Mouse (Mus musculus) ES-Bruce4 (cell line): Measurements from ENCODE around the gene Hoxa4. TPM values are rescaled to one million over a fixed set of nuclear protein-coding genes. Genes with fewer than 3 reads are reported as not detected.

Source experiments
- H3K27ac ChIP-seq: 2 replicates; pipeline ENCODE4 v1.5.1; 2012; ENCODE audit warnings: low read length, inconsistent platforms; ENCODE audit not compliant: insufficient read depth
- H3K27me3 ChIP-seq: 2 replicates; pipeline ENCODE4 v1.6.1; 2012; ENCODE audit warnings: mild to moderate bottlenecking, low read length, inconsistent platforms; ENCODE audit not compliant: control insufficient read depth, poor library complexity, insufficient read depth, severe bottlenecking
- H3K36me3 ChIP-seq: 2 replicates; pipeline ENCODE4 v1.6.1; 2012; ENCODE audit warnings: inconsistent platforms, mild to moderate bottlenecking, low read length, moderate library complexity; ENCODE audit not compliant: control insufficient read depth, poor library complexity, insufficient read depth, severe bottlenecking
- H3K4me1 ChIP-seq: one replicate; pipeline ENCODE4 v1.8.1; 2011; ENCODE audit warnings: low read length; ENCODE audit not compliant: control insufficient read depth, insufficient read depth
- H3K4me3 ChIP-seq: 2 replicates; pipeline ENCODE4 v1.5.1; 2011; ENCODE audit warnings: low read depth, mild to moderate bottlenecking, low read length
- H3K9ac ChIP-seq: 2 replicates; pipeline ENCODE4 v1.6.1; 2012; ENCODE audit warnings: low read depth, mild to moderate bottlenecking, inconsistent platforms; ENCODE audit not compliant: poor library complexity, severe bottlenecking
- H3K9me3 ChIP-seq: replicated peaks from 2 replicates; pipeline ENCODE4 v1.6.1; 2012; ENCODE audit warnings: mild to moderate bottlenecking, low read length, inconsistent platforms; ENCODE audit not compliant: control insufficient read depth, poor library complexity, insufficient read depth, severe bottlenecking
- CTCF ChIP-seq: IDR thresholded peaks from one replicate; pipeline ENCODE4 v1.8.1; 2011; ENCODE audit warnings: low read depth, low read length
- EP300 ChIP-seq: IDR thresholded peaks from 2 replicates; pipeline ENCODE4 v1.6.1; 2011; ENCODE audit warnings: low read depth, low read length; ENCODE audit not compliant: insufficient read depth
- POLR2A ChIP-seq: IDR thresholded peaks from one replicate; pipeline ENCODE4 v1.8.1; 2011; ENCODE audit warnings: low read length; ENCODE audit not compliant: insufficient read depth
- polyA plus RNA-seq: library from polyadenylated mRNA; stranded (reverse); fragments of >200 nt; gene quantifications from 2 replicates; pipeline ENCODE4 v1.2.4, GENCODE M21; 2011; ENCODE audit warnings: low read depth; ENCODE audit not compliant: missing spikeins, insufficient read depth, insufficient read length

The Hoxa4 gene
- polyA plus RNA-seq, 1 experiment = not detected

- 0 out of 2 replicates have a peak overlapping the region, but pooled peaks have one; percentile 4 for H3K9ac ChIP-seq
- no peaks in the 10 kb centered on the region for H3K9me3 ChIP-seq
- TF ChIP-seq EP300 (no peak), CTCF (no peak), POLR2A (no peak)
- no peaks in the 10 kb centered on the region for H3K4me1 ChIP-seq
- H3K27ac ChIP-seq = no peak overlapping the region
- no peak overlapping the region for H3K4me3 ChIP-seq
- no peaks in the 10 kb centered on the region for H3K36me3 ChIP-seq
- H3K27me3 ChIP-seq = peaks cover 39% of the 10 kb centered on the region
Observed at GRCm38 (mm10) chr6:52205221-52205620, 13.7 kb upstream of the Hoxa4 start.

- TF ChIP-seq CTCF (peak; percentile 82), EP300 (no peak; the same call in 1 of the 2 replicates)
- H3K9me3 ChIP-seq = no peaks in the 10 kb centered on the region
- no peak within 1 kb of the TSS for H3K27ac ChIP-seq
- peak within 1 kb of the TSS; percentile 72 for H3K4me3 ChIP-seq
- peak within 1 kb of the TSS; percentile 43 for H3K9ac ChIP-seq
- no peaks in the 10 kb centered on the region for H3K4me1 ChIP-seq
- H3K27me3 ChIP-seq = peaks cover 32% of the 10 kb centered on the region
- H3K36me3 ChIP-seq = no peaks in the 10 kb centered on the region
Observed at GRCm38 (mm10) chr6:52204050-52204752, 12.6 kb upstream of the Hoxa4 start, which contains the start of gene Hoxa5. Gene Hoxa5, minus strand, starts transcription at chr6:52204587.

DNA sequence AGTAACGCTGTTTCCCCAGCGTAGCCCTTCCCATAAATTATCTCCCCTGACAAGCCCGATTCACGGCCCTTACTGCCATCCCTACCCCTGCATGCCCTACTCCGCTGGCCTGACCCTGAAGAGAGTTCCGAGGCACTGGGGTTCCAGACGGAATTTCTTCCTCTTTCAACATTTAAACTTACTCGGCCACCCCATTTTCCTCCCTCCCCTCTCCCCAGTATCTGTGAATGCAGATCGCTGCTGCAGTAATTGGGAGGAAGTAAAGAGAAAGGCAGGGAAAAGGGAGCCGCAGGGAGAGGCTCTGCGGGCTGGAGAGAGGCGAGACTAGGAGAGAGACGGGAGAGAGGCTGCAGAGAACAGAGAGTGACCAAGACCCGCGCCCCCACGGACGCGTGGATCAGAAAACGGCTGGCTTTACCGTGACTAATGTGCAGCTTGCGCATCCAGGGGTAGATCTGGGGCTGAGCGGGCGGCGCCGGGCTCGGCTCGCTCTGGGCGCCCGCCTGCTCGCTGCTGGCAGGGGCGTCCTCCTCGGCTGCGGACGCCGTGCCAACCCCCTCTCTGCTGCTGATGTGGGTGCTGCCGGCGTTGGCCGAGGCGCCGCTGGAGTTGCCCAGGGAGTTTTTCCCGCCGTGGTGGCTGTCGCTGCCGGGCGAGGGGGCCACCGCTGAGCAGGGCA lies 12.0 kb upstream of the Hoxa4 start:
- Histone ChIP-seq H3K27ac (no peak overlapping the region), H3K27me3 (peaks cover 35% of the 10 kb centered on the region), H3K9me3 (no peaks in the 10 kb centered on the region), H3K9ac (peak overlapping the region; percentile 43), H3K4me1 (no peaks in the 10 kb centered on the region), H3K4me3 (peak overlapping the region; percentile 72), H3K36me3 (no peaks in the 10 kb centered on the region)
- no peak for TF ChIP-seq POLR2A
- TF ChIP-seq EP300 = no peak
- TF ChIP-seq CTCF = no peak

DNA sequence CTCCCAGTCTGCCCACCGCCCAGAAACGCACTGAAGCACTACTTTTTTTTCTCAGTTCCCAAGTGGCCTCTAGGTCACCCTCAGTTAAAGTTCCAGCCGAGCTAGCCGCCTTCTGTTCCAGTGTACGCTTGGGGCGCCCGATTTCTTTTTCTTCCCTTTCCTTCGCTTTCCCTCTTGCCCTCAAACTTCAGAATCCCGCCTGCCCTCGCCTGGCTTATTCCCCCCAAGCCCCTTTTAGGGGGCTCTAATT lies 11.5 kb upstream of the Hoxa4 start:
- Histone ChIP-seq H3K4me1 (no peaks in the 10 kb centered on the region), H3K27ac (no peak overlapping the region), H3K27me3 (peaks cover 32% of the 10 kb centered on the region), H3K9me3 (no peaks in the 10 kb centered on the region), H3K4me3 (peak overlapping the region; percentile 72), H3K36me3 (no peaks in the 10 kb centered on the region), H3K9ac (peak overlapping the region; percentile 43)
- no peak for TF ChIP-seq POLR2A
- TF ChIP-seq CTCF = no peak
- TF ChIP-seq EP300 = no peak

DNA sequence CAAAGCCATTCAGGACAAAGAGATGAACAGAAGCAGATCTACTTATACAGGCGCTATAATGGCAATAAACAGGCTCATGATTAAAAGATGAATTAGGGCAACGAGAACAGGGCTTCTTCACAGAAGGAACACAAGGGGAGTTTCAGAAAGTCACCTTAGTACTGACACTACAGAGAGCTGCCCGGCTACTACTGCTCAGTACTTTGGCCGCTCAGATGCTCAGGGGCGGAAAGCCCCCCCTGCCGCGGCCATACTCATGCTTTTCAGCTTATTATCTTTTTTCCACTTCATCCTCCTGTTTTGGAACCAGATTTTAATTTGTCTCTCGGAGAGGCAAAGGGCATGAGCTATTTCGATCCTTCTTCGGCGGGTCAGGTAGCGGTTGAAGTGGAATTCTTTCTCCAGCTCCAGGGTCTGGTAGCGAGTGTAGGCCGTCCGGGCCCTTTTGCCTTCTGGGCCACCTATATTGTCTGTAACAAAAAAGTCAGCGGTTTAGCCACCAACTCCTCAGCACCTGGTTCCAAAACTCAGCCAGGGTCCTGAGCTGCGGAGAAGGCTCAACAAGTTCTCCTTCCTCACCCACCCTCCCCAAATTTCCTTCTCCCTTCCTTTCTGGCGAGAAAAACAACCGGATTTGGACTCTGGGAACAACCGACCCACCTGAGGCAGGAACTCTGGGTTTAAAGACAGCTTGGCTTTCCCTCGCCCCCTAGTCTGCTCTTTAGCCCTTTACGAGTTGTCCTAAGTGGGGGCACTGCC lies 11.0 kb upstream of the Hoxa4 start:
- no peaks in the 10 kb centered on the region for H3K4me1 ChIP-seq
- H3K9ac ChIP-seq = peak overlapping the region; percentile 43; the same call in 1 of the 2 replicates
- TF ChIP-seq EP300 = no peak
- TF ChIP-seq POLR2A = no peak
- no peak for TF ChIP-seq CTCF
- H3K27me3 ChIP-seq = peaks cover 35% of the 10 kb centered on the region
- H3K27ac ChIP-seq = no peak overlapping the region
- no peaks in the 10 kb centered on the region for H3K9me3 ChIP-seq
- no peaks in the 10 kb centered on the region for H3K36me3 ChIP-seq
- peak overlapping the region; percentile 72 for H3K4me3 ChIP-seq

DNA sequence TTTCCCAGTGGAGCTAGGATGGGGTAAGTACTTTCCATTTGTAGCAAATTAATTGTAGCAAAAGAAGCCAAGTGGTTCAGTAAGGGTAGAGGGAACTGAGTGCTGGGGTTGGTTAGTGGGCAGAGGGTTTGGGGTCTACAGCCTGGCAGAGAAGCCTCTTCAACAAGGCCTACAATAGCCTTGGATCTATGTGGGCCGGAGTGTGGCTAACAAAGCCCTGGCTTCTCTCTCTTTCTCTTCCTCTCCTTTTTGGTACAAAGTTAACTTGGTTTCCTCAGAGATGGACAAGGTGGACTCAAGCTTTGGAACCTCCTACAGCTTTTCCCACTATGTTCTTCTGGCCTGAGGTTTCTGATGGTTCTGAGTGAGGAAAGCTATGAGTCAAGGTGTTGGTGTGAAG lies 9.7 kb upstream of the Hoxa4 start:
- TF ChIP-seq CTCF (no peak), EP300 (no peak), POLR2A (no peak)
- no peaks in the 10 kb centered on the region for H3K4me1 ChIP-seq
- H3K4me3 ChIP-seq = no peak overlapping the region
- H3K27ac ChIP-seq = no peak overlapping the region
- H3K9me3 ChIP-seq = no peaks in the 10 kb centered on the region
- no peaks in the 10 kb centered on the region for H3K36me3 ChIP-seq
- peaks cover 31% of the 10 kb centered on the region for H3K27me3 ChIP-seq
- H3K9ac ChIP-seq = no peak overlapping the region
